Mouse (Mus musculus) cerebellum, adult (tissue): ENCODE measurements at regions not wholly inside any gene's neighbourhood (a gene's known extent, or its start where the extent isn't known, plus 50 kb on each side); places are given as distances from the start of the nearest gene placed in this dataset.

Experiments
- ATAC-seq: cut with Nextera tagmentation; 2 replicates; pipeline ENCODE4 v1.9.2; 2017; ENCODE audit warnings: mild to moderate bottlenecking, moderate library complexity, mixed read lengths; ENCODE audit not compliant: insufficient number of reproducible peaks, low FRiP score, low TSS enrichment

- no peak for ATAC-seq
These were observed 145.8 kb upstream of the Tut7 start for GRCm38 (mm10) chr13:59968584-59969240.

- ATAC-seq, result no peak
These were observed 143.7 kb upstream of the Tut7 start for GRCm38 (mm10) chr13:59966535-59967255.

GRCm38 (mm10) chr13:59964981-59965380 is 142.0 kb upstream of the Tut7 start:
- ATAC-seq, result no peak

GRCm38 (mm10) chr13:59962676-59963664 is 140.0 kb upstream of the Tut7 start:
- no peak for ATAC-seq

- no peak for ATAC-seq
These were observed 133.5 kb upstream of the Tut7 start for GRCm38 (mm10) chr13:59956441-59956840.

GRCm38 (mm10) chr13:59952809-59953208 is 129.9 kb upstream of the Tut7 start:
- ATAC-seq, result no peak

- no peak for ATAC-seq
These were observed 129.2 kb upstream of the Tut7 start for GRCm38 (mm10) chr13:59952116-59952515.

- ATAC-seq, result no peak
These were observed 127.3 kb upstream of the Tut7 start for GRCm38 (mm10) chr13:59950281-59950680.

GRCm38 (mm10) chr13:59949471-59949870 is 126.5 kb upstream of the Tut7 start:
- ATAC-seq, result no peak

GRCm38 (mm10) chr13:59948496-59949138 is 125.7 kb upstream of the Tut7 start:
- no peak for ATAC-seq

- no peak for ATAC-seq
These were observed 124.5 kb upstream of the Tut7 start for GRCm38 (mm10) chr13:59947461-59947860.

GRCm38 (mm10) chr13:59946509-59946908 is 123.6 kb upstream of the Tut7 start:
- ATAC-seq, result no peak

- no peak for ATAC-seq
These were observed 122.7 kb upstream of the Tut7 start for GRCm38 (mm10) chr13:59945631-59946030.

- ATAC-seq, result no peak
These were observed 120.7 kb upstream of the Tut7 start for GRCm38 (mm10) chr13:59943602-59944140.

- ATAC-seq, result no peak
These were observed 120.1 kb upstream of the Tut7 start for GRCm38 (mm10) chr13:59943020-59943419.

GRCm38 (mm10) chr13:59941519-59941918 is 118.6 kb upstream of the Tut7 start:
- ATAC-seq, result no peak

- no peak for ATAC-seq
These were observed 117.7 kb upstream of the Tut7 start for GRCm38 (mm10) chr13:59940414-59941205.

- no peak for ATAC-seq
These were observed 116.9 kb upstream of the Tut7 start for GRCm38 (mm10) chr13:59939886-59940285.

GRCm38 (mm10) chr13:59937147-59937546 is 114.2 kb upstream of the Tut7 start:
- ATAC-seq, result no peak
